Mouse (Mus musculus): ENCODE measurements around the gene Zfp9.

Zfp9 gene

DNA sequence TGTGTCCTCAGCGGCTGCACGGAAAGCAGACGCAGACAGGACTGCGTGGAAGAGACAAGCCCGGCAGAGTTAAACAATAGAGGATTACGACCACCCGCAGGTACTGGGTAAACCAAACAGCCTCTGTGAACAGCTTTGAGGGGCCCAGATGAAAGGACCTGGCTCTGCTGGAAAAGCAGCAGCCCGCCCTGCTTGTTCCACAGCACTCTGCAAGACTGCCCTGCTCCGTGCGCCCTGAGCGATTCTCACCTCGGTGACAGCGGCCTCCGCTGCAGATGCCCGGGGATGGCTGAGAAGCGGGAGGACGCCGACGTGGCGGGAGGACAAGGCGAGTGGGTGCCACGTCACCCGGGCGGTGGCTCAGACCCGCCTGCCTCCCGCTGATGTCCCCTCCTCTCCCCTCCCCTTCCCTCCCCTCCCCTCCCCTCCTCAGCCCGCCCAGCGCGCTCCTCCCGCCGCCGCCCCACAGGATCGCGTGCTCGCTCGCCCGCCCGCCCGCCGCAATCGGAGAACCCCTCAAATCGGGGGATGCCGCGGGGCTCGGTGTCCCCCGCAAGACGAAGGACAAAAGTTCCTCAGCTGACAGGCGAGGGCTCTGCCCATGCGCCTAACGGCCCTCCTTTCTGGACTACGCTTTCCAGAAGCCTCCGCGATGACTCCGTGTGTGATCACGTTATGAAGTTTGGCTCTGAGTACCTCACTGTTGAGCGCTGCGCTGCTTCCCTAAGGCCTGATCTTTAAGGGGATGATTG, at the start of gene Zfp9:
Gene Zfp9, minus strand, starts transcription at position 364 of the 752 bp plus-strand sequence.
- DNase-seq (ENCODE audit: low read depth, low spot score): peak; percentile 56

DNA sequence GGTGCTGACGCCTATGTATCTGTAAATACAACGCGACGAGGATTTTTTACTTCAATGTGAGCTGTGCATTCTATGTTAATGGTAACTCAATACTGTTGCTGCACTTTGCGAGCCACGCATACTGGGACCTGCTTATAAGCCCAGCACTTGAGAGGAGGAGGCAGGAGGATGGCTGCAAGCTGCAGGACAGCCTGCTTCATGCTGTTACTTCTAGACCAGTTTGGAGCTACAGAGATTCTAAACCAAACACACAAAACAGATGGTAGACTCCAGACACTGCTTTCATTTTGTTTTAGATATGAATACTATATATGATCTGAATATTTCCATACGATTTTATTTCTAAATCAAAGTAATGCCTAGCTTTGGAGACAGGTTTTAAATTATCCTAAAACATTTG, 41.5 kb upstream of the Zfp9 start:
- DNase-seq (ENCODE audit: low read depth, low spot score): no peak

DNA sequence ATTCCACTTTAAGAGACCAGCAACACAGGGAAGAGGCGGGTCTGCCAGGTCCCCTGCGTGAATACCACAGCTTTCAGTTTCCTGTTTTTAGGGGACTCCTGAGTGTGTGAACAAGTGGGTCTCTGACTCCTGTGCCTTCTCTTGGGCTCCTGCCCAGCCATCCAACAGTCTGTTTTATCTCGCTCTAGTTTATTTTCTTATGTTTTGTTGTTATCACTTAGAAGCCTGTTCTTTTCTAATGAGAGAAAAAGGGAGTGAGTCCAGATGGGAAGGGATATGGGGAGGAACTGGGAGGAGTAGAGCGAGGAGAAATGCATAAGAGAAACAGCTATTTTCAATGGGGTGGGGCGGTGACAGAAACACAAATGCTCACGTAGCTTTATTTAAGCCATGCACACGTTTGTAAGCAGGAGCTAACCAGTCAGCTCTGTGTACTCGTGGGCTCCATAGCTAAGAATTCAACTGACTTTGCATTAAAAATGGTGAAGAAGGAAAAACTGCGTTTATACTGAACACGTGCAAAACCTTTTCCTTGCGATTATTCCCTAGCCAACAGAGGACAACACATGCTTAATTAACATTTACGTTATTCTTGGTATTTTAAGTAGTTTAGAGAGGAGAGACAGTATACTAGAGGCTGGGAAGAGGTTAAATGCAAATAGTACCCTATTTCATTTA, 34.4 kb upstream of the Zfp9 start:
- no peak for DNase-seq (ENCODE audit: low read depth, low spot score)

DNA sequence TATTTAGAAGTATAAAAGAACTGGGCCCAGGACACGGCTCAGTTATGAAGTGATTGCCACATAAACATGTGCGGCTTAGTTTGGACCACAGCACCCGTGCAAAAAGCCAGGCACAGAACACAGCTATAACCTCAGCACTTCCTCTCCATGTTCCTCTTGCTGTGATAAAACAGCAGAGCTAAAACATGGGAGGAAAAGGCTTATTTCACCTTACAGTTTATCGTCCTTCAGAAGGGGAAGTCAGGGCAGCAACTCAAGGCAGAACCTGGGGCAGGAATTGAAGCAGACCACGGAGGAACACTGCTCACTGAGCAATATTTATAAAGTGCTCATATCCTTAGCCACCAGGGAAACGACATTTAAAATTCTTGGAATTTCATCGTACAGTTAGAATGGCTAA, 19.9 kb upstream of the Zfp9 start:
- DNase-seq (ENCODE audit: low read depth, low spot score): no peak

DNA sequence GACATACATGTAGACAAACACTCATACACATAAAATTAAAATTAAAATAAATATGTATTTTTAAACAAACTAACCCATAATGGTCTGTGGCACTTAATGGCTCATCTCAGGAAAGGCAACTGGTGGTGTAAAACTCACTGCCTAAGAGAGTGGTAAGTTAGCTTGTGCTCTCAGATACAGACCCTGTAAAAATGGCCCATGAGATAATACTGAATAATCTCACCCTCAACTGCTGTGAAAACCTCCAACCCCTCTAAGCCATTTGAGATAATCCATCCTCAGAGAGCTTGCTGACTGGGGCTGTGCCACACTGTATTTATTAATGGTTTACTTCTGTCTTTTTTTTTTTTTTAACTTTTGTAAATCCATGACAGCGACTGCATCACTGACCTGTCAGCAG, 3.0 kb upstream of the Zfp9 start:
- DNase-seq (ENCODE audit: low read depth, low spot score): no peak

DNA sequence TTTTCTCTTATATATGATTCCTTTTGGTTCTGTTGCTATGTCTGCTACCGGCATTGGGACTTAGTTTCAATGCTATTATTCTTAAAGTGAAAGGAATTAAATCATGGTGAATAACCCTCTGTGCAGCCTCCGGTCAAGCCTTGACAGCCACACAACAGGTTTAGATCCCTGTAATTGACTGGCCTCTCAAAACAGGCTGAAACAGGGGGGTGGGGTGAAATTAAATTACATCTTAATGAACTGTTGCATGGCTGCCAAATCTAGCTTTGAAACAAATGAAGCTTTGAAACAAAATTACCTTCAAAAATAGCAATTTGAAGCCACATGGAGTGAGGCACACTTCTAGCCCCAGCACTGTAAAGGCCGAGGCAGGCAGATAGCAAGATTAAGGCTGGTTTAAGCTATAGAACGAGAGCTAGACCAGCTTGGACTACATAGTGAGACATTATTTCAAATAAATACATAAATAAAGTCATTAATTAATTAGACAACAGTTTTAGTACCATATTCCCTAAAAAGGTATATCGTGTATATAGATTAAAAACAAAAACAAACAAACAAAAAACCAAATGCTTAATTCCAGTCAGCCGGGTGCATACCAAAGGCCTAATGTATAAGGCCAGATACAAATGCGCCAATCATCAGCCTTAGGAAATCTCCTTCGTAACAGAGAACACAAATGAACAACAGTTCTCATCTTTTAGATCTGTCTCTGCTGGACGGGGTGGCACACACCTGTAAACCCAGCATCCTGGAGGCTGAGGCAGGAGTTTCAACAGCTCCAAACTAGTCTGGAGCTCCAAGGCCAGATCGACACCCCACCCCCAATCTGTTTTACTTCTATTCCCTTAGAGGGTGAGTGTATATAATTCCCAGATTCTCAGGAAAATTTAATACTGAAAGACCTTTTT, 990 bp downstream of the Zfp9 start:
- no peak for DNase-seq (ENCODE audit: low read depth, low spot score)

DNA sequence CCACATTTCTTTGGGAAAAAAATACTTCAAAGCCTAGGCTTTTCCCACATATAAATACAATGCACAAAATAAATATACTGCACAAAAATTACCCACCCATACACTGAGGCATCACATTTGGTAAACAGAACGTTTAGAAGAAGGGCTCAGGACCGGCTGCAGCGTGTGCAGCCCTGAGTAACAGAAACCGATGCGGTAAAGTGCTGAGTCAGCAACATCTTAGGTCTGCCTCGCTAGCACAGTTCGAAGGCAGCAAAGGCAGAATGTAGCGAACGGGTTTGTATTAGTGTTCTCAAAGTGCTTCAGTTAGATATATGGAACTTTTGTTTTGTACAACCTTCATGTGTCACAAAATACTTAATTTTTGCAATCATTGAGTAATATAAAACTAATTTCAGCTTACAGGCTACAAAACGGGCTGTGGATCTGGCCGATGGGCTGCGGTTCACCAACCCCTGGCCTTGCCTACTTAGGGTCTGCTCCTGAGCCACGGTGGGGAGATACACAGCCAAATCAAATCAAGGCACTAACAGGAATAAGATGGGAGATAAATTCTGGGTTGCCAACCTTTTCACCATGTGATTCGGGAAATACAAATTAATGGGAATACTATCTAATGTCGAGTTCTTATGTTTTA, 16.9 kb downstream of the Zfp9 start:
- DNase-seq (ENCODE audit: low read depth, low spot score): no peak

DNA sequence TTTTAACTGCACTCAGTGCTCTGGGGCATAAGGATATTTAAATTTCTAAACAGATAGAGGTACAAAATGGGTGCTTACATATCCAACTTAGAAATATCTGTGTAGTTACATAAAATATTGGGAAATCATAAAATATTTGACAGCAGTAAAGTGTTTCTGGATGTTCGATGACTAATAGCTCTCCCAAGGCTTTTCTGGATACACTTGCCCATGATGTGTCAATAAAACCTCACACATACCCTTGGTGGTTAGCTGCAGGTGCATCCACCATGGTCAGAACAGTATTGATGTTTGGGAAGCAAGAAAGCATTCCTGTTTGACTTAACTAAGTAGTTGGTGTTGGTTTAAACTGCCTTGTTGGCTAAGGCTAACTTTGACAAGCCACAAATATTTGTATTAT, 21.4 kb downstream of the Zfp9 start:
- DNase-seq (ENCODE audit: low read depth, low spot score): no peak

DNA sequence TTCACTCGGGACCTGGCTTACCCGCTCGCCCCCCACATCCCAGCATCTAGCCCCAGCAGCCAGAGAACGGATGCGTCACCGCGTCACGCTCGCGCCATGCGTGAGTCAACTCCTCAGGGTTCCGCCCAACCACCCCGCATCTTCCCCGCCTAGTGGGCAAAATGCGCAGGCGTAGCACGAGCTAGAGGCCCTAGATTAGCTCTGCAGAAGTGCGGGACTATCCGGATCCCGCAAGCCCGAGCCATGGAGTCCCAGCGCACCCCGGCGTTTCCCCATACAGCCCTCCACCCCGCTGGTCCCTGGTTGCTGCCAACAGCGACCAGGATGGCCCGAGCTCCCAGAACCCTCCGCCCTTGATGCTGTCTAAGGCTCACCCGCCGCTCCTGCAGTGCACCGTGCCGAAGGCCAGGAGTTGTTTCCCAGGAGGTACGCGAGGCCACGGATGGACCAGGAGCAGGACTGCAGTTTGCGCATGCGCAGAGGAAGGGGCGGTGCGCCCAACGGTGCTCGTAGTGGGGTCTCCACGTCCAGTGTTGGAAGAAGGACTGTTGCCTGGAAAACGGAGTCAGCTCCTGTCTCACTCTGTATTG, 24.0 kb downstream of the Zfp9 start, which contains the start of gene Zfp248:
Gene Zfp248, minus strand, starts transcription at position 487 of the 590 bp plus-strand sequence.
- DNase-seq (ENCODE audit: low read depth, low spot score): peak; percentile 67

DNA sequence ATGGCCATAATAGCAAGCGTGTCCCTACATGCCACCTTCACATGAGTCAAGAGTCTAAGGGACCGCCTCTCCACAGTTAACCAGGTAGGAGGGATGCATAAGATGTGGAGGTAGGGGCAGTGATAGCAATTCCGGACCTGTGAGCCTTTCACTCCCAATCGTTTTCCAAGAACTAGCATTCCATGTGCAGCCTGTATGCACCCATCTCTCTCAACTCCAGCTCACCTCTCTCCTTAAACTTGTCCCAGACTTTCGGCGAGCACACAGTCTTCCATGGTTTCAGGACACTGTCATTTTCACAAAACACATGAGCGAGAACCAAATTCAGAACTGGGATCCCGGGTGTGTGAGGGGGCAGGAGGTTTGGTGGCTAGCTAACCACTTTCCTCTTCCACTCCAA, 24.7 kb downstream of the Zfp9 start:
- DNase-seq (ENCODE audit: low read depth, low spot score): no peak

DNA sequence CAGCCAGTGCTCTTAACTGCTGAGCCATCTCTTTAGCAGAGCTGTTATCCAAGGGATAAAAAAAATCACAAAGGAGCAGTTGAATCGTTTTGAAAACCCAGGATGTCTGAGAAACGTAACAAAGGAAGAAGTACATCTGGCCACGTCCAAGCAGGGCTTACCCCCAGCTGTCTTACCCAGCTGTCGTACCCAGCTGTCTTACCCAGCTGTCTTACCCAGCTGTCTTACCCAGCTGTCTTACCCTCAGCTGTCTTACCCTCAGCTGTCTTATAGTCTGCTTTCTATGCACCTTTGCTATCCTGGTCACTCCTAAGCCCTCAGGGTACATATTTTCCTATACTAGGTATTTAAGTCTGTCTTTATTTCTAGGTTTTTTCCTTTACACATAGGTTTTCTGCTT, 47.6 kb downstream of the Zfp9 start:
- DNase-seq (ENCODE audit: low read depth, low spot score): no peak

DNA sequence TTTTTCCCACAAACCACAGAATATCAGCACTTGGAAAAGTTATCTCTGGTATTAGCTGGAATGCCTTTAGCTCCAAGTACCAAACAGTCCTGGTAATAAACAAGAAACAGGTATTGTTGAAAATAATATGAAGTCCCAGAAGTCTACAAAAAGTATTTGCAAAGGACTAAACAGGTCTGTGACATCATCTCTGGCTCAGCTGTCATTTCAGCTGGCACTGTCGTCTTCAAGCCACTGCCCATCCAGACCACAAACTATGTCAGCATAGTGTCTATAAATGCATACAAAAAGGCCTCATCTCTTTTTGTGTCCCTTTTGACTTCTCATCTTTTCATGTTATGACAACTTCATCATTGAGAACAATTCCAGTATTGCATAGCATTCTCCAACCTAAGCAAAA, 52.5 kb downstream of the Zfp9 start:
- no peak for DNase-seq (ENCODE audit: low read depth, low spot score)

DNA sequence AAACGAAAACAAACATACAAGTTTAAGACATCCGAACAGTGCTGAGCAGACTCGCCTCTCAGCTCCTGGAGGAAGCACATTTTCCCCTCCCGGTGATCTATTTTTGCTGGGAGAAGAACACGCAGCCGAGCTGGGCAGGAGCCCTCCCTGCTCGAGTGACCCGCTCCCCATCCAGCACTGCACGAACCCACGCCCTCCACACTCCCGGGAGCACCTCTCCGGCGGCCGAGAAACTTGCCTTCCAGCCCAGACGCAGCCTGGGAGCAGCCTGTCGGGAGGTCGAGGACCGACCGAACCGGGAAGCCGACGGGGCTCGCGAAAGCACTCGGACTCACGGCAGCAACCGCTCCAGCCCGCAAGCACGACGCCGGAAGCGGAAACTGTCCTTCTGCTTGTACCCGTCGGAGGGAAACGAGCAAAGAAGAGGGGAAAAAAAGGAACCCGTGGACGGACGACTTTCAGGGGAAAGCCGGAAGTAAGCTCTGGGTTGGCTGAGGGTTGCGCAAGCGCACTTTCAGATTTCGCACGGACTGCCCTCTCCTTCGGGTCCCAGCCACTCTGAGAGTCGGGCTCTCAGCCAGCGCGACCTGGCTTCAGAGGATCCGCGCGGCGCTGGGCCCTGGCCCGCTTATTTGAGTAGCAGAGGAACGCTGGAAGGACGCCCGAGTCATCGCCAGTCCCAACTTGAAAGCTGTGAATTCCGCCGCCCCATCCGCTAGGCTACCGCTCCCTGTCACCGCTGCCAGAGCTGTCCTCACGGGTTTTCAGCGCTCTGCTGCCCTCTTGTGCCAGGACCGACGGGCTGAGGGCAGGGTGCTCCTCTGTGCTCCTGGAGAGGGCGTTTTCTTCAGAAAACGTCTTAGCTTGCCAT, 59.8 kb downstream of the Zfp9 start, which contains the start of gene Bms1:
Gene Bms1, minus strand, starts transcription at position 425 of the 871 bp plus-strand sequence.
- peak; percentile 98 for DNase-seq (ENCODE audit: low read depth, low spot score)
